Comparison of ENCODE assay signal across 8 mouse cellular contexts in the genomic region with DNA sequence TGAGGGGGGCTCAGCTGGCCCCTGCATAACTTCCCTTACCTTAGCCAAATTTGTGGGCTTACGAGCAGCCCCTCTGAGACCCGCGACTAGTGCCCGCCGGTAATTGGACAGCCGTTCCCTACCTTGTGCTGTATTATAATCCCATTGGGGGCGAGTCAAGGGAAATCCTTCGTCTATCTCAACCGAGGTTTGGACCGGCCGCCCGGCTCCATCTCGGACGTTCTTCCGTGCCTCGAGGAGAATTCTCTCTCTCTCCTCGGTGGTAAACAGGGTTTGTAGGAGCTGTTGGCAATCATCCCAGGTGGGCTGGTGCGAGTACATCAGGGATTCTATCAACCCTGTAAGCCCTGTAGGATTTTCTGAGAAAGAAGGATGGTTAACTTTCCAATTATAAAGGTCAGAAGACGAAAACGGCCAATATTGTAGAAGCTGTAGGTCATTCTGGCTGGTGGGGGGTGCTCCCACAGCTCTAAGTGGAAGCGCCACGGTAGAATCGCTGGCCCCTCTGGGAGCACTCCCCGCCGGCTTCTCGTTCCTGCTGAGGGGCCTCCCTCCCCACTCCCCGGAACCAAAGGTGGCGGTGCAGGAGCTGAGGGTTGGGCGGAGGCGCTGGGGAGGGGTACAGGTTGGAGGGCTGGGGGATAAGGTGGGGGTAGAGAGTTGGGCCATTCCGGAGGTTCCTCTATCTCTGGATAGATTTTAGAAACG.
A peak's percentile ranks its signal among the peaks of the same experiment; 100 is the strongest.
DNase-seq lines count a peak whose midpoint lies in the region; ATAC-seq and TF ChIP-seq lines count a peak whose summit lies in the region.

No protein-coding gene starts in this region.

- 0 out of 2 replicates have a peak, but pooled peaks have one; percentile 8 for TF ChIP-seq POLR2A in small intestine, adult 2 months (IDR thresholded peaks at IDR 0.05; ENCODE audit: low read depth, low read length)

- peaks cover 62% of the 10 kb centered on the region for H3K9me3 ChIP-seq in lung, embryonic 16.5 days (ENCODE audit: control insufficient read depth, low read length)
- H3K9me3 ChIP-seq in embryonic facial prominence, embryonic 11.5 days (replicated peaks; ENCODE audit: control insufficient read depth, low read length): peaks cover 56% of the 10 kb centered on the region
- H3K9me3 ChIP-seq in liver, embryonic 15.5 days (replicated peaks): peaks cover 59% of the 10 kb centered on the region

- TF ChIP-seq CTCF in small intestine, adult 2 months (IDR thresholded peaks at IDR 0.05; ENCODE audit: extremely low read depth, insufficient read length, insufficient replicate concordance, low read depth, low read length): no peak

- no peaks in the 10 kb centered on the region for H3K27me3 ChIP-seq in lung, embryonic 16.5 days (ENCODE audit: control insufficient read depth, insufficient read depth, low read depth, low read length)
- peaks cover 15% of the 10 kb centered on the region for H3K27me3 ChIP-seq in embryonic facial prominence, embryonic 11.5 days (ENCODE audit: control insufficient read depth, insufficient read depth, low read length)
- H3K27me3 ChIP-seq in liver, embryonic 15.5 days: no peaks in the 10 kb centered on the region; the same call in 1 of the 2 replicates
- no peaks in the 10 kb centered on the region for H3K27me3 ChIP-seq in small intestine, adult 2 months (ENCODE audit: control insufficient read depth, insufficient read depth, low read length)

- H3K9ac ChIP-seq in lung, embryonic 16.5 days (ENCODE audit: low read length): no peak overlapping the region
- H3K9ac ChIP-seq in embryonic facial prominence, embryonic 11.5 days (replicated peaks; ENCODE audit: low read length): no peak overlapping the region
- no peak overlapping the region for H3K9ac ChIP-seq in liver, embryonic 15.5 days

- no peaks in the 10 kb centered on the region for H3K4me1 ChIP-seq in lung, embryonic 16.5 days (replicated peaks; ENCODE audit: control insufficient read depth, insufficient read depth, low read length)
- no peaks in the 10 kb centered on the region for H3K4me1 ChIP-seq in embryonic facial prominence, embryonic 11.5 days (ENCODE audit: control insufficient read depth, insufficient read depth, low read length)
- no peaks in the 10 kb centered on the region for H3K4me1 ChIP-seq in liver, embryonic 15.5 days (replicated peaks)
- H3K4me1 ChIP-seq in small intestine, adult 2 months (ENCODE audit: control insufficient read depth, insufficient read depth, insufficient read length, low read length): no peaks in the 10 kb centered on the region

- no peak overlapping the region for H3K4me3 ChIP-seq in lung, embryonic 16.5 days (ENCODE audit: low read length)
- no peak overlapping the region for H3K4me3 ChIP-seq in embryonic facial prominence, embryonic 11.5 days (ENCODE audit: low read depth, low read length)
- H3K4me3 ChIP-seq in liver, embryonic 15.5 days (replicated peaks): no peak overlapping the region
- no peak overlapping the region for H3K4me3 ChIP-seq in small intestine, adult 2 months (ENCODE audit: low read depth, low read length)

- 0 out of 2 replicates have a peak, but pooled peaks cover 4% of the 10 kb centered on the region for H3K36me3 ChIP-seq in lung, embryonic 16.5 days (ENCODE audit: control insufficient read depth, insufficient read depth, low read length)
- peaks cover 10% of the 10 kb centered on the region for H3K36me3 ChIP-seq in embryonic facial prominence, embryonic 11.5 days (replicated peaks; ENCODE audit: control insufficient read depth, insufficient read depth, low read depth, low read length)
- H3K36me3 ChIP-seq in liver, embryonic 15.5 days (replicated peaks): peaks cover 3% of the 10 kb centered on the region; the same call in 1 of the 2 replicates
- no peaks in the 10 kb centered on the region for H3K36me3 ChIP-seq in small intestine, adult 2 months (ENCODE audit: control insufficient read depth, insufficient read depth, low read length)

- 67% methylated on average over 32 of the region's 32 CpGs for WGBS in lung, embryonic 16.5 days
- 66% methylated on average over 32 of the region's 32 CpGs for WGBS in embryonic facial prominence, embryonic 11.5 days
- 58% methylated on average over 32 of the region's 32 CpGs for WGBS in liver, embryonic 15.5 days (ENCODE audit: insufficient replicate concordance)
- WGBS in small intestine, adult 2 months: 72% methylated on average over 32 of the region's 32 CpGs

- no peak overlapping the region for H3K4me2 ChIP-seq in lung, embryonic 16.5 days (ENCODE audit: low read depth, low read length)
- no peak overlapping the region for H3K4me2 ChIP-seq in embryonic facial prominence, embryonic 11.5 days (ENCODE audit: low read depth, low read length)
- H3K4me2 ChIP-seq in liver, embryonic 15.5 days: no peak overlapping the region

- no peak for DNase-seq in lung, postnatal 25 days (ENCODE audit: low spot score)
- peak; percentile 7 for DNase-seq in embryonic facial prominence, embryonic 11.5 days (ENCODE audit: low spot score)
- peak; percentile 10 for DNase-seq in heart, postnatal 4 days
- no peak for DNase-seq in cerebellum, postnatal 25 days
- no peak for DNase-seq in frontal cortex, postnatal 36 days (ENCODE audit: low spot score in 2 of 2)

- peak; percentile 61 for ATAC-seq in lung, embryonic 16.5 days (ENCODE audit: low read depth)
- peak; percentile 57 for ATAC-seq in embryonic facial prominence, embryonic 11.5 days (replicated peaks; ENCODE audit: insufficient number of reproducible peaks, low FRiP score, low TSS enrichment, low read depth)
- ATAC-seq in liver, embryonic 15.5 days (ENCODE audit: insufficient read depth): peak; percentile 28; the same call in 1 of the 2 replicates

- H3K27ac ChIP-seq in lung, embryonic 16.5 days (ENCODE audit: low read length): no peak overlapping the region
- no peak overlapping the region for H3K27ac ChIP-seq in embryonic facial prominence, embryonic 11.5 days (replicated peaks; ENCODE audit: low read depth, low read length)
- no peak overlapping the region for H3K27ac ChIP-seq in liver, embryonic 15.5 days (replicated peaks)
- no peak overlapping the region for H3K27ac ChIP-seq in small intestine, adult 2 months (ENCODE audit: insufficient read depth, low read depth, low read length)

Comparison
In these comparisons a context has a peak if more than half of its experiments do, and no peak if none do; other contexts are left out.
1. DNase-seq: peak in embryonic facial prominence, embryonic 11.5 days (single experiment) and heart, postnatal 4 days (single experiment); none in lung, postnatal 25 days (single experiment), cerebellum, postnatal 25 days (0 of 2) and frontal cortex, postnatal 36 days (0 of 2).
2. Peak in every context shown above with its lines, with median percentiles within 50 percentile points of each other: ATAC-seq.